Mouse (Mus musculus) kidney, adult 2 months (tissue): ENCODE results near the gene Dnaaf2.

Experiments
- CTCF ChIP-seq: fragments of 200-500 bp; conservative IDR thresholded peaks from 2 replicates; pipeline ENCODE4 v1.5.1; 2011; ENCODE audit warnings: low read depth, mild to moderate bottlenecking, control low read depth, low read length, moderate library complexity, mixed read lengths; ENCODE audit not compliant: insufficient read depth, insufficient read length
- POLR2A ChIP-seq: fragments of 200-500 bp; IDR thresholded peaks from one replicate; pipeline ENCODE4 v1.6.1; 2011; ENCODE audit warnings: low read depth, low read length, control low read depth

DNA sequence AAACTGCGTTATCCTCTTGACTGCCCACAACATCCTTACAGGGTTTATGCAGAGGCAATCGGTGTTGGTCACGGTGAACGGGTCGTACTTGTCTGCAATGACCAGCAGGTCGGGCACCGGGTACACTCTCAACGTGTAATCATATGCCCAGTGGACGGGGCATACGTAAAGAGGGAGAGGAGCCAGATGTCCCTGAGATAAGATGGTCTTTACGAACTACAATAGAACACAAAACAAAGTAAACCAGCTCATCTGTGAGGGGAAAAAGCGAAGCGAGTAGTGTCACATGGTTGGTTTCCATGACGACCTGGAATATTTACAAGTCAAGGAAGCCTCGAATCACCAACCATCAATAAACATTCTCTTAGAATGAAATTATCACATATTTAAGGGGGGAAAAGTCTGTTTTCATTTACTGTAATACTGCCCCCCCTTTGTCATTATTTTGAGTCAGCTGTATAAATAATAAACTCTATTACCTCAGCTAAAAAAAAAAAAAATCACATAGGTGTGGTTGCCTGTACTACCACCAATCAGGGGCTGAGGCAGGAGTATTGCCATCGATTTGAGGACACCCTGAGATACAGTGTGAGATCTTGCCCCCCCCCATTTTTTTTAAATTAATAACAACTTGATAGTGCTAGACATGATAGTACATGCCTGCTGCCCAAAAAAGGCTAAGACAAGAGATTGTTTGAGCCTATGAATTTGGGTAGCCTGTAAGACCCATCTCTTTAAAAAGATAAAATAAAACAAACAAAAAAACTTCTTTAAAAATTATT is 6.0 kb upstream of the Dnaaf2 start, which contains the start of gene Gm49384:
- no peak for TF ChIP-seq CTCF
- no peak for TF ChIP-seq POLR2A
